Mouse (Mus musculus): Measurements from ENCODE around the gene Noa1.
A peak's percentile ranks its signal among the peaks of the same experiment; 100 is the strongest.

Noa1 gene

DNA sequence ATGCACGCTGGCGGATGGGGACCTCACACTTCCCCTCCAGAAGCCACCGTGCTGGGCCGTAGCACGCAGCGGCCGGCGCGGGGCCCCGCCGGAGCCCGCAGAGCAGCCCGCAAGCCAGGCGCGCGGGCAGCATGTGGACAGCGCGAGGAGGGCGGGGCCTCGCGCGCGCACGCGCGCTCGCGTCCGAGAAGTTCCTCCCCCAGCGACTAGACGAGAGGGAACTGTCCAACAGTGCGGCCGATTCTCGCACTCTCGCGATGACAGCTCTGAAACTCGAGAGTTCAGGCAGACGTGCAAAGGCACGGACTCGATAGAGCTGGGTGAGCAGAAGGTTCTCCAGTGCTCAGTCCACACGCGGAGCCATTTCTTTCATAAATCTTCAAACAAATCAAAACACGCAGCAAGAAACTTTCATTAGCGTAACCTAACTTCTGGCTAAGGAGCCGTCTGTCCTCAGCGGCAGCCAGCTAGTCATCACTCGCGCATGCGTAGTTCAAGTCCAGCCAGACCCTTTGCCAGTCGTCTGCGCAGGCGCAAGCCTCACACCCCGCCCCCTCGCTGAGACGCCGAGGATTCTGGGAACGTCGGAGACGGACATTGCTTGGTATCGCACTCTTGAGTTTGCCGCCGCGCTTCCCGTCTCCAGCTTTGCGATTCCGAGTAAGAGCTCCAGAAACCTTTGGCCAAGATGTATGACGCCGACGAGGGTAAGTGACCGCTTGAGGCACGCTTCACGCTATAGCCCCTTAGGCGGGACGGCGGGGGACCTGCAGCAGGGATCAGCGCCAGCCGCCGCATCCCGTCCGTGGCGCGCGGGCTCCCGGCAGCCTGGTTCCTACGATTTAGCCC is at the start of gene Noa1, which contains the start of gene Polr2b:
TSS of gene Noa1 (minus strand) at position 161 of the 849 bp plus-strand sequence.
TSS of gene Polr2b (plus strand) at position 224 of the 849 bp plus-strand sequence.
- peak; percentile 99 for DNase-seq

DNA sequence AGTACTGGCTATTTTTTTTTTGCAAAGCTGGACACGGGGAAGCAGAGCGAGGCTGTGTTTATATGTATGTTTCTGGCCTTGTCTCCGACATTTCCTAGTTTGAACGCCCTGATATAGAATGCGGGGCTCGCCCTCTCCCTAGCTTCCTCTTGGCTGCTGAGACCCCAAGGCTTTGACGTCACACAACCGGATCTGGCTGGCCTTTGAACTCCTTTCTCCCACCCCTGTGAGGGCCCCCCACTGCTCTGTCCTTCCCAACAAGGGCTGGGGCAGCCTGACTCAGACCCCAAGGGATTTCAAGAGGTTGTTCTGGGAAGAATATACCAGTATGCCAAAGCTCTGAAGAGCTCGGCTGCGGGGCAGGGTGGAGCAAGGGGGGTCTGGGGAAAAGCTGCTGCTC is 48.5 kb upstream of the Noa1 start:
- DNase-seq, result peak; percentile 81

DNA sequence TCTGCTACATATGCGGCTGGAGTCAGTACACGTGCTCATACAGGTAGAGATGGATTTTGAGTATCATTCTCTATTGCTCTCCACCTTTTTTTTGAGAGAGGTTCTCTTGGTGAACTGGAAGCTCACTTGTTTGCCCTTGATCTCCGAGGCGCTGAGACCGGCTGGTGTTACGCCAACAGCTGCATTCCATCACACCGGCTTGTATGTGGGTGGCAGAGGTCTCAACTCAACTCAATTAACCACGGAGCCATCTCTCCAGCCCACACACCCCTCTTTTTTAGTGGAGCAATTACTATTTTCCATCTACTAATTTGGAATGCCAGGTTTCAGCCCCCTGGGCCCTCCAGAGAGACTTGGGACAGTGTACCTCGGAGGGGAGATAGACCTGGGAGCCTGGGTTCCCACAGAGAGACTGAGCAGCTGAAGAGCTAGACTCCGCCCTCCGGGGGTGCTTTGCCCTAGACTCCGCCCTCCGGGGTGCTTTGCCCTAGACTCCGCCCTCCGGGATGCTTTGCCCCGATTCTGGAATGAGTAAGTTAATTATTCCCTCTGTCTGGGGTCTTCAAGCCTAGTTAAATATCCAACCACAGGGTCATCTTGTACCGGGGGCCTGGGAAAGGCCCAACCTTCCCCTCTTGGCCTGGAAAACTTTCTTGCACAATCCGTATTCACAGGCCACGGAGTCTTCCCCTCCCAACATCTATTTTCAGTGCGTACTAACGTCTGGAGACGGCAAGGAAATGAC is 47.7 kb upstream of the Noa1 start:
- peak; percentile 93 for DNase-seq

DNA sequence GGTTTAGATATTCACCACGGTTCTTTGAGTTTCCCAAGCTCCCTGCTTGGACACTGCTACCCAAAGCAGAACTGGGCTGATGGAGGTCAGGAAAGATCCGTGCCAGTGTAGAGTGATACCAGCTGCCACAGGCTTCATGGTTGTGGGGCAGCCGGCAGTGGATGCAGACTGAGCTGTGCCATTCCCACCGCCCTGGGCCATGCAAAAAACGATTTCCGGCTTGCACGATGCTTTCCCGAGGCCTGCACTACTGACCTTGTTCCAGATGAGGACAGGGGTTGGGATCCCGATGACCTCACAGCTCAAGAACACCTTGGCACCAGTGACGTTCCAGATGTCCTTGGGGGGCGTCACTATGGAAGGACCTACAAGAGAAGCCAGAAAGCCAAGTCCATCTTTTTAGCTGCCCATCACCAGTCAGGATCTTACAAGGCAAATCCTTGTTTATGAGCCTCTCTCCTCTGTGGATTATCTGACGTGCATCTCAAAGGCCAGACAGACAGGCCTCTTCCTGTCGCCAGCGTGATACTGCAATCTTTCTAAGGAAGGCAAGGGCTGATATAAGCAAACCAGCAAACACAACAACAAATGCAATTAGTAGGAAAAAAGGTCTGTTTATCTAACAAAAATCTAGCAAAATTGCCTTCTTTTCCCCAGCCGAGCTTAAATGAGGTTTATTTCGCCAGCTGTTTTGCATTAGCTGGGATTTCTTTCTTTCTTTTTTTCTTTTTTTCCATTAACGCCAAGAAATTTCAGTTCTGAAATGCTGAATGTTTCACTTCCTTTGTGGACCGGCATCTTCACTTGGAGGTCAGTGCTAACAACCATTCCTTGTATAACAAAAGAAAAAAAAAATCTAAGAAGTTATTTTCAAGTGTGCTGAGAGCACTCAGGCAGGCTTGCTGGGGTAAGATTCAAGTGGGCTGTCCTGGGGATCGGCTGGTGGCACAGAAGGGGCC is 45.7 kb upstream of the Noa1 start:
- DNase-seq, result no peak

DNA sequence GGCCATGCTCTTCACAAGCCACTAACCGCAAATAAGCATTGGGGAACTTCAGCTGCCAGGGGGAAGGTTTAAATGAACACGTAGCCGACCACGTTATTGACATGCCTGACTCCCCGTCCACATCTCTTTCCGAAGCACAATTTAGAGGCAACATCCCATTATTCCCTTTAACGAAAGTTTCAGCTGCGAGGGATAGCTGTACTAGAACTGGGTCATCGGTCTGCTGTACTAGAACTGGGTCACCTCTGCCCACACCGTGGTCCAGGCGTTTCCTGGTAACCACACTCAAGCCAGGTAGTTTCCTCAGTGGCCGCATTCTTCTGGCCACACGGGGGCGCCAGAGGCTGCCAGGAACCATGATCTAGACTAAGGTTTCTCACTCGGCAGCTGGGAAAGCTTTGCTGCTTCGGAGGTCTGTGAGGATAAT is 44.5 kb upstream of the Noa1 start:
- DNase-seq, result peak; percentile 94

DNA sequence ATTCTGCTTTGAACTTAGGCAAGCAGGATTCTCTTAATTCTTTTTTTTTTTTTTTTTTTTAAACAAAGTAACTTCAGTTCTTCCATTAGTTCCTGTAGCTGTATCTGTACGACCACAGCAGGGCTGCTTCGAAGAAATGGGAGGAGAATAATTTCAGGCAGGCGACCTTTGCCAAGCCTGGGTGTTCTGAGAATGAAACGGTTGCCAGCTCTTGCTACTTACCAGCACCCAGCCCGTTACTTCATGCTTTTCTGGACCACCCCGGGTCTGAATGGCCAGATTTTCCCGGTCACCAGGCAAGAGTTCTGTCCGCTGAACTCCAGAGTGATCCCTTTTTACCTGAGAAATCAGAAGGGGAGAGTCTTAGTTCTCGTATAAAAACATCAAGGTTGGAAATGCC is 41.8 kb upstream of the Noa1 start:
- DNase-seq, result peak; percentile 62

DNA sequence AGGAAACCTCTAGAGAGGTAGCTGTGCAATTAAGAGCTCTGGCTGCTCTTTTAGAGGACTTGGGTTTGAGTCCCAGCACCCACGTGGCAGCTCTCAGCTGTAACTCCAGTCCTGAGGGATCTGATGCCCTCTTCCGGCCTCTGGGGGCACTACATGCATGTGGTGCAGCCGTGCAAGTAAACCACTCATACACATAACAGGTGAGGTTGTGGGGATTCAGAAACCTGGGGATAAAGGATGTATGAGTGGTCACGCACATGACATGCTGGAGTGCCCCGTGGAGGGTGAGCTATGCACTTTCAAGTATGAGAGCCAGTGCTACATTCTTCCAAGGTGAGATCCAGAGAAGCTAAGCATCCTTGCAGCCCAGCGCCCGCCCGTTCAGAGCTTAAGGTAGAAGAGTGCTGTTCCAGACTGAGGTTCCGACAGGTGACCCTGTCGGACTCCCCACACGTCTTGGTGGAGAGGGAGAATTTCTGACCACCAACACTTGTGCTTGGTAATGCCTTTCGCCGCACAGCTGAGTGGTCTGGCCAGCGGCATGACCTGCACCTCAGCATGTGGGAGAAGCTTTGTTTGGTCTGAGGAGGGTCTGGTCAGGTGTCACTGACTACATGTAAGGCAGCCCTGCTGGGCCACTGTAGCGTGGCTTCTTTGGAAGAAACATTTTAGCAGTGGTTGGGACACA is 40.2 kb upstream of the Noa1 start:
- DNase-seq, result no peak

DNA sequence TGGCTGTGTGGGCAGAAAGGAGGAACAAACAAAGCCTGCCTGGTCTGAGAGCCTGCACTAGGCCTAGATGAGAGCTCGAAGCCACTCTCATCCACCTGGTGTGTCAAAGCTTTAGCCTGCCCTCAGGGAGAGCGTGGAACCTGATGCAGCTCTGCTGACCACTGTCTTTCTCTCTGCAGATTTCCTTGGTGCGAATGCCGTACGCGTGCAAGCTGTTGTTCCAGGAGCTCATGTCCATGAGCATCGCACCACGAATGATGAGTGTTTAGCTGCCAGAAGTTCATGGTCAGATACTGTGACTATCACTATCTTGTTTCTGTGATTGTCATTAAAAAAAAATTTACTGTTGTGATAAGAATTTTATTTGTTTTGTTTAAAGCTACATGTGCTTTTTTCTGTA is 39.0 kb upstream of the Noa1 start:
- no peak for DNase-seq

DNA sequence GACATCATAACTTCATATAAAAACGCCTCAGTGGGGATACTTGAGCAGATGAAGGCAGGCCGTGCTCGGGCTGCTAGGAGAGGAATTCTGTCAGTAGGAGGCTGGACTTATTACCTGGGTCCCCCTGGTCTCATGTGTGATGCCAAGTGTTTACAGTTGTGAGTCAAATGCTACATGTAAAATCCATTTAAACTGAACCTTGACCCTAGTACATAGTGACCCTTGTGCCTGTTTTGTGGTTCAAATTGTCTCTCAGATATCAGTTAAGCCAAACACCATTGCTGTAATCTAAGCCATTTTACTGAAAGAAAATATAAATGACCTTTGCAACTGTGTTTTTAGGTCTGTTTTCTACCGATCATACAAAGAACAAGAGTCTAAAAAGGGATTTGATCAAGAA is 30.1 kb upstream of the Noa1 start:
- no peak for DNase-seq

DNA sequence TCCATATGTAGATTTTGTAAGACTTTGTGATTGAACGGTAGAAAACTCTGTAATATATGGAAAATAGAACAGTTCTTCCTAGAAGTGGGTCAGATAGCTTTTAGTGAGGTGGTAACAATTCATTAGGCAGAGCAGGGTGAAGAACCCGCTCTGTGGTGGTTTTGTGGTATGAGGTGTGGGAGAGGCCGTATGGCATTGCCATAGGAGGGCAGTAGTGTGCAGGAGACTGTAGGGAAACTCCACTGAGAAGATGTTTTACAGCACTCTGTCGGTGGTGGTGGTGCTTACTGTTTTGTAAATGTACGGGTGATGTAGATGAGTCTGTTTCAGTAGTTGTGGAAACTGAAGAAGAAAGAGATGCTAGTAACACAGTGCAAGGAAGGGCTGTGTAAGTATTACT is 20.3 kb upstream of the Noa1 start:
- no peak for DNase-seq

DNA sequence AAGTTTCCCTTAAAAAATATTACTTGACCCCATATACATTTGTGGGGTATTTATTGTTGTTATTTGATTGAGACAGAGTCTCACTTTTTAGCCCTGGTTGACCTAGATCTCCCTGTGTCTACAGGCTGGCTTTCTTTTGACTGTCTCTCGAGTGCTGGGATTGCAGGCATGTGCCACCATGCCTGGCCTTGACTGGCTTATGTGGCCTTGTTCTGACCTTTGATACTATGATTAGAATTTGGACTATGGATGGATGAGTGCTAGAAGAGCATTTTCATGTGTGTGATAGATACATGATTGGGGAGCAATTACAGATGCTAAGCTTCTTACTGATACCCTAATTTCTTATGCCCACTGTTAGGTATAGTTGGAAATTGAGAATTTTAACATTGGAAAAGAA is 15.1 kb upstream of the Noa1 start:
- DNase-seq, result no peak

DNA sequence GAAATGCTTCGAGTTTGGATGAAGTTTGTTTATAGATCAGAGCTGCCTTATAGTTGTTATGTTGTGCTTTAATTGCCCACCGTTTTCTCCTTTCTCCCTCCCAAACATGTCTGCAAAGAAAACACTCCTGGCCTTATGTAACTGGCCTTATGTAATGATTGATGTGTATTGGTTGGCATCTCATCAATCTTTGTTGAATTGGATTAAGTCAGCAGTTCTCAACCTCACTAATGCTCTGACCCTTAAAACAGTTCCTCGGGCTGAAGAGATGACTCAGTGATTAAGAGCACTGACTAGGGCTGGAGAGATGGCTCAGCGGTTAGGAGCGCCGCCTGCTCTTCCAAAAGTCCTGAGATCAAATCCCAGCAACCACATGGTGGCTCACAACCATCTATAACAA is 5.1 kb upstream of the Noa1 start:
- DNase-seq, result no peak

DNA sequence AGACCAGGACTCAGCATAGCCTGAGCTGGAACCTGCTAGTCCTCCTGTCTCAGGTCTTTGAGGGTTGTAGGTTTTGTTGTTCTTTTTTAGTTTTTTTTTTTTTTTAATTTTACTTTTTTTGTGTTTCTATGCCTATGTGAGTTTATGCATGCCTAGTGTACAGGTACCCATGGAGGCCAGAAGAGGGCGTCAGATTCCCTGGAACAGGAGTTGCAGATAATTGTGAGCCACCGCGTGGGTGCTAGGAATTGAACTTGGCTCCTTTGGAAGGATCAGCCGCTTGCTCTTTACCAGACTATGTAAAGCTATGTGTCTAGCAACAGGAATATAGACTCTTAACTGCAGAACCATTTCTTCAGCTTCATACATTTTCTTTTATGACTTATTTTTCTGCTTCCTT is 4.3 kb upstream of the Noa1 start:
- DNase-seq, result no peak

DNA sequence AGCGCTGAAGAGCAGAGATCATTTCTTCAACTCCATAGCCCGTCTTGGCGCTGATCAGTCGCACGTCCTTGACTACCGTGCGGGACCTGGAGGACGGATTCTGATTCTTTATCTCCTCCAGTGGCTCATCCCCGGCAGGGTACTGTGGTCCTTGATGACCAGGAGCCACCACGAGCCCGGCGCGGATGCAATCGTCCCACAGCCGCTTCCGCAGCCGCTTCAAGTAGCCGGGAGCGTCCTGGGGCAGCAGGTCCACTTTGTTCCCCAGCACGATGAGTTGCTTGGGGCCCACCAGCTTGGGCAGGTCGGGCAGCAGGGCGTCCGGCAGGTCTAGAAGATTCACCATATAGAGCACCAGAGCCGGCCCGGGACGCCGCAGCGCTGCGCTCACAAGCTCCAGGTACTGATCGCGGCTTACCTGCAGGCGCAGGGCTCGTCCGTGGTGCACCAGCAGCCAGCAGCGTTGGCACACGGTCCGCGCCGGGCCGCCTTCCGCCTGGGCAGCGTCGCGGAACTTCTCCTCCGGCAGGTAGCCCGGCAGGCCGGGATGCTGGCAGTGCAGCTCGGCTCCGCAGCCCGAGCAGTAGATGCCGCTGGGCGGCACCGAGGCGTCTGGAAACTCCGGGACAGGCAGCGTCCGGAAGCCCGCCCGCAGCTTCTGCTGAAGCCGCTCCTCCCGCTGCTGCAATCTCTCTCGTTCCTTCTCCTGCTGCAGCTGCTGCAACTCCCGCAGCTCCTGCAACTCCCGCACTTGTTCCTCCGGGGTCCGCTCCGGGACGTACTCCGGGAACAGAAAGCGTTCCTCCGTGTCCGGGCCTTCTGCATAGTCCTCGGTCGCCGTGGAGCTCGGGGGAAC is 605 bp downstream of the Noa1 start:
- DNase-seq, result no peak

DNA sequence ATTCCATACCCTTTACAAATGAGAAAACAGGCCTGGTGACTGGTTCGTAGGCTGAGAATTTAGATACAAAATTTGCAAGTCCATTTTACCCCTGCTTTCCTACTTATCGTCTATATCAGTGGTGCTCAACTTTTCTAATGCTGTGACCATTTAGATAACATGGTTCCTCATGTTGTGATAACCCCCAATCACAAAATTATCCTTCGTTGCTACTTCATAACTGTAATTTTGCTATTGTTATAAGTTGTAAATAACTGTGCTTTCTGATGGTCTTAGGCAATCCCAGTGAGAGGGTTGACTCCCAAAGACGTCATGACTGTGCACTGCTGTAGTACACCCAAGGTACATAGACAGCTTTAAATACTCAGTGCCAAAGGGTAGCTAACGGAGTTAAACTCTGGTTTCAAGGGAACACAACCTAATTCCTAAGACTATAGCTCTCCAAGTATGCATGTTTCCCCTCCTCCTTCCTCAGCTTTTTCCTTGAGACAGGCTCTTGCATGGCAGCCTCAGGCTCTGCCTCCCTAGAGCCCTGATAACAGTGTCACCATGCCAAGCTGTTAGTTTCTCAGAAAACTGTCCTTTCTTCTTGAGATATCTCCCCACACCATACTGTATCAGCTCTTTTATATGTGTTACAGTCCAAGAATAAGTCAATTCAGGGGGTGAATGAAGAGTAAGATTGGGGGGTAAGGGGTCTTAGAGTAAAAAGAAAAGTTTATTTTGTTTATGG is 1.9 kb downstream of the Noa1 start:
- DNase-seq, result no peak

DNA sequence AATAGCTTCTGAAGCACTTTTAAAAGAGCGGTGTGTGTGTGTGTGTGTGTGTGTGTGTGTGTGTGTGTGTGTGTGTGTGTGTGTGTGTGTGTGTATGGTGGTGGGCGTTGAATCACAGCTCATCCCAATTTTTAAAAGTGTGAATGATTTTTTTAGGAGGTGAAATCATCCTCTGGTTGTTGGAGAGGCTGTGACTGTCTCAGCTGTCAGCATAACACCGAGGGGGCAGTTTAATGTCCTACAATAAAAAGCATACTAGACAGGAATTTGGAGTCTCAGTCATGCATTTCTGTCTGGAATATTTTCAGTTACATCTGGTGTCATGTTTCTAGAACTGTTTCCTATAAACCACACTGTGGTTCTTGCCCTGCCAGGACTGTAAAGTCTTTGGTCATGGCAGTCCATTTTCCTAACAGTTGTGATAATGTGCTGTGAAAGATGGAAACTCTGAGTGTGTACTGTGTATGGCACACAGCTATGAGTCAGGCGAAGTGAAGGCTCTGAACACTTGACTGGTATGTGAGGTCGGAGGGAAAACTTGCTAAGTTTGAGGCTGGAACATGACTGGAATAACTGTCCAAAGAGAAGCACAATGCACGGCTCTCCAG is 8.5 kb downstream of the Noa1 start:
- DNase-seq, result no peak

DNA sequence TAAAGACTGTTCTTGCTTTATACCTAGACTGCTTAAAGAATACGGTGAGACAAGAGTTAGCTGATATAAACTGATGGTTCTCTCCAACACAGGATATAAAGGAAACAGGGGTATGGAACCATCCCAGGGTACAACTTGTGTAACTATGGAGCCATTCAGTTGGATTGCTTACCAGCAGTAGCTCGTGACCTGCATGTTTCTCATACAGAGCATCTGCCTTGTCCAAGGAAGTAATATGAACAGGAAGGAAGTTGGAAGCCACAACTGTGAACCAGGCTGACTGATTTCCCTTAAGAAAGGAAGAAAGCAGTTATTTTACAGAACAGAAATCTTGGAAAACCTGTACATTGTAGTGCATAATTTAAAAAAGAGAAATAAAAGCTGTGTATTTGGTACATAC is 10.4 kb downstream of the Noa1 start:
- DNase-seq, result no peak

DNA sequence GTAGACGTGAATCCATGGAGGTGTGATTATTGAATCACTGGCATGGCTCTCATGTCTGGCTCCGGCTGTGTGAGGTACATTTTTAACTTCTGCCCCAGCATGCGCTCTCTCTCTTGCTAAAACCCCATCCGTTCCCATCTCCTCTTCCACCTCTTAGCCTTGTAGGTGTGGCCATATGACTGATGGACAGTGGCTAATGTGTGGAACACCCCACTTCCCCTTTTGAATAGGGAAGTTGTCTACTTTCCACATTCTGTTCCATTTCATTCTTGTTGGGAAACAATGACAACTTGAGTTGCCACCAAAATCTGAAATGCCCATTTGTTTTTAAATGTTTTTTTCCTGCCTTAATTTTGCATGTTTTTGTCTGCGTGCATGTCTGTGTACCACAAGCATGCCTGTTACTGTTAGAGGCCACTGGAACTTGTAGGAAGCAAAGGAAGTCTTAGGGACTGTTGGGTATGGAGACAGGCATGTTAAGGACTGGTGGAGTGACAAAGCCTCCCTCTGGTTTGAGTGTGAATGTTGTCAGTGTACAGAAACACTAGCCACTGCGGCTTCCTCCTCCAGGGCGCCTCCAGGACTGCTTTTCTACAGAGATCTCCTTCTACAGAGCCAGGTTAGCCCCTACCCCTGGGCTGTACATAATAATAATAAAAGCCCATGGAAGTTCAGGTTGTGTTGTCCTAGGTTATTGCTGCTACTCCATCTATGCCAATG is 16.9 kb downstream of the Noa1 start:
- DNase-seq, result no peak

DNA sequence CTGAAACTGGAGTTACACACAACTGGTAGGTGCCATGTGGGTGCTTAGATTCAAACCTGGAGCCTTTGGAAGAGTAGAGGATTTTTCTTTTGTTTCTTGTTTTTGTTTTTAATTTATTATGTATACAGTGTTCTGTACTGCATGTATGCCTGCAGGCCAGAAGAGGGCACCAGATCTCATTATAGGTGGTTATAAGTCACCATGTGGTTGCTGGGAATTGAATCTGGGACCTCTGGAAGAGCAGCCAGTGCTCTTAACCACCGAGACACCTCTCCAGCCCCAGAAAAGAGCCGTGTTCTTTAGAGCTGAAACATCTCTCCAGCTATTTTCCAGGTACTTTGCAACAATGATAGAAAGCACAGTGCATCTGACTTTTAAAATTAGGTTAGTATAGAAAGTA is 19.3 kb downstream of the Noa1 start:
- no peak for DNase-seq

DNA sequence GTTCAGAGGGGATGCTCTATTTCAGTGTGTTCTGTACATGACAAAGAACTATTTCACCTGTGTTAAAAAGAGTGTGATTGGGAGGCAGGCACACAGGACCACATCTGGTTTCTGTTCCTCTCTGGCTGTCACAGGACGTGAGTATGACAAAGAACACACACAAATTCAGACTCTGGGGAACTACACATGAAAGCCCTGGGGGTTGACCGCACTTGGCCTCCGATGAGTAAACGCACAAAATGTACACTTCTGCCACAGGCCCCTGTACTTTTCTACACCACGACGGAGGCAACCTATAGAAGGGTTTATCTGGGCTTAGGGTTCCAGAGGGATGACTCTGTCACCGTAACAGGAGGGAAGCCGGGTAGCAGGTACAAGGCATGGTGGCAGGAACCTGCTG is 20.2 kb downstream of the Noa1 start:
- no peak for DNase-seq
